Mouse (Mus musculus) left cerebral cortex, postnatal 25 days (tissue): ENCODE results near the gene Zfp948. TPM values are rescaled to one million over a fixed set of nuclear protein-coding genes. Genes with fewer than 3 reads are reported as not detected.
"Not testable (repeated sequence)": the region's sequence is repeated elsewhere in the genome, so short reads cannot be mapped to it uniquely, and the experiment has no call there.

ENCODE experiments used
- DNase-seq, 2 experiments: peaks; one replicate each; pipeline ENCODE4 v3.0.0; 2022; ENCODE audit warnings: low spot score in 2 of 2, mixed read lengths in 1 of 2
- intact Hi-C: fragments of 180-260 bp; cut with DNase I; formaldehyde crosslinking; loops from one replicate; pipeline ENCODE4 v1.15.1; 2025
- total RNA-seq, 2 experiments: library from RNA; stranded (reverse); gene quantifications; 2 replicates each; pipeline ENCODE4 v1.2.3; 2021

Gene Zfp948
- total RNA-seq, 2 experiments from 2014 or later = 11.9 to 12.1 TPM

DNA sequence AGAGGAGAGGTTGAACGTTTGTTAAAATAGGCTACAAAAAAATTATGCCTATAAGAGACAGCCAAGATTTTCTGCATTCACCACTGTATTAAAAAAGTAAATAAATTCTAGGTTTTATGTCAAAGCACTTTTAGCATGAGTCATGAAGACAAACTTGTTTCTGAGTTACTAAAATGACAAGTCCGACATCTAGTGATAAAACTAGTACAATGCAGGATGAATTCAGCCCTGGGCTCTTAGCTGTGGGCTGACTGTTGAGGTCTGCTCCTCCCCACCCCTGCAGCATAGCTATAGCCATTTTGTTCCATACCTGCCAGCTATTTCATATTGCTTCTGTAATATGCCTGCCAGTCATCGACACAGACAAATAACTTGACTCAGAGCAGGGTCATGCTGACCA, 49.5 kb downstream of the Zfp948 start:
- intact Hi-C loops = no loop called here

DNA sequence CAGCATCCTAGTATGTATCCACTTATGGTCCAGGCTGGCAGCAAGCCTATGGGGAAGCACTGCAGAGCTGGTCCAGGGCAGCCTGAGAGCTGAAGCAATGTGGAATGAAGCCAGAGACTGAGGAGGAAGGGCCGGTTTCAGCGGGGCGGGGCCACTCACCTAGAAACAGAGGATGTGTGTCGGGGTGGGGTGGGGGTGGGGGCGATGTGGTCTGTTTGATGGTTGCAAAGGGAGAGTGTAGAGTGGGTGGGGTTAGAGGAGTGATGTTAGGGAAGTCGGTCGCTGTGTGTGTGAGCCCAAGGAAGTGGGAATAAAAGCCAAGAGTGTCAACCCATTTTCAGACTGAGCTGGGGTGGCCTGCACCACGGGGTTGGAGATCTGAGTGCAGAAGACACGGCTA, 50.5 kb downstream of the Zfp948 start:
- no peak for DNase-seq
- intact Hi-C loops = no loop called here

More for the DNA sequence above, 49.5 kb downstream of the Zfp948 start:
- DNase-seq = no peak

DNA sequence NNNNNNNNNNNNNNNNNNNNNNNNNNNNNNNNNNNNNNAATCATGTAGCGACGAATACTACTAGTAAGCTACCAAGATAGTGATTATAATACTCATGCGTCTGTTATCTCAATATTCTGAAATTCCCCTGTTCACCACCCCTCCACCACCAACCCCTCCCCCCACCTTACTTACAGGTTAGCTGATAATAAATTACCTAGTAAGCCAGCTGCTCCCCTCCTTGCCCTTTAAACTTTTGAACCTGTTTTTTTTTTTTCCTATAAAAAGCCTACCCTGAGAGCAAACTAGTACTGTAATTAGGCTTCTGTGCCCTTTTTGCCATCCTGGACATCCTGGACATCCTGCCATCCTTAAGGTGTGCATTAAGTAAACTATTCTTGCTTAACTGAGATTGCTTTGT, 56.8 kb downstream of the Zfp948 start:
- intact Hi-C loops = no loop called here
- DNase-seq = no peak

DNA sequence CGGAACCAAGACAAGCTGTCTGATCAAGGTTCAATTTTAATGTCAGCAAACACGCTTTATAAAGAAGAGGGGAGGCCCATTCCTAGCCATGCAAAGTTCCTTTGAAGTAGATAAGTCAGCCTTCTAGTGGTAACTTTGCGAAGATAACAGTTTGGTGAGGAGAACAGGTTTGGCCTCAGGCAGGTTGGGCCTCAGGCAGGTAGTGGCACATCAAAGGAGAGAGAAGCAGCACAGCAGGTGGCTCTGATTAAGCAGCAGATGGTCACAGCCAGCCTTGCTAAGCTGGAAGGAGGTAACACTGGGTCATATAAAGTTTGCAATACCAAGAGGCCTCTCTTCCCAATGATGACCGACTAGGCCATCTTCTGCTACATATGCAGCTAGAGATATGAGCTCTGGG, 69.0 kb downstream of the Zfp948 start:
- intact Hi-C loops, DNase-seq: not testable (repeated sequence)

Other genes starting within 250 kb of the Zfp948 start
- 1 to 10 TPM; 1.2 to 1.3 TPM for gene Zfp677, start 183.3 kb upstream of the Zfp948 start, total RNA-seq
- gene Zfp54, start 143.8 kb upstream of the Zfp948 start, total RNA-seq = 1 to 10 TPM in 1 of 2 experiments, under 1 TPM in 1; 0.64 to 1.0 TPM
- gene Zfp51, start 116.6 kb upstream of the Zfp948 start, total RNA-seq = 1 to 10 TPM; 4.0 to 4.6 TPM
- 1 to 10 TPM; 4.0 to 4.7 TPM for gene Zfp53, start 78.0 kb upstream of the Zfp948 start, total RNA-seq
- 1 to 10 TPM; 6.0 to 6.3 TPM for gene Zfp52, start 31.5 kb upstream of the Zfp948 start, total RNA-seq
- 10 to 100 TPM; 10.9 to 13.8 TPM for gene Zfp983, start 83.6 kb downstream of the Zfp948 start, total RNA-seq
- gene Gm10226, start 124.9 kb downstream of the Zfp948 start, total RNA-seq = 1 to 10 TPM; 5.2 to 5.4 TPM
- gene Zfp760, start 140.7 kb downstream of the Zfp948 start, total RNA-seq = 1 to 10 TPM; 8.1 to 8.7 TPM
- gene Zfp229, start 163.8 kb downstream of the Zfp948 start, total RNA-seq = 1 to 10 TPM; 3.6 to 5.0 TPM